9 mouse cellular contexts compared by ENCODE assay signal in the genomic region with DNA sequence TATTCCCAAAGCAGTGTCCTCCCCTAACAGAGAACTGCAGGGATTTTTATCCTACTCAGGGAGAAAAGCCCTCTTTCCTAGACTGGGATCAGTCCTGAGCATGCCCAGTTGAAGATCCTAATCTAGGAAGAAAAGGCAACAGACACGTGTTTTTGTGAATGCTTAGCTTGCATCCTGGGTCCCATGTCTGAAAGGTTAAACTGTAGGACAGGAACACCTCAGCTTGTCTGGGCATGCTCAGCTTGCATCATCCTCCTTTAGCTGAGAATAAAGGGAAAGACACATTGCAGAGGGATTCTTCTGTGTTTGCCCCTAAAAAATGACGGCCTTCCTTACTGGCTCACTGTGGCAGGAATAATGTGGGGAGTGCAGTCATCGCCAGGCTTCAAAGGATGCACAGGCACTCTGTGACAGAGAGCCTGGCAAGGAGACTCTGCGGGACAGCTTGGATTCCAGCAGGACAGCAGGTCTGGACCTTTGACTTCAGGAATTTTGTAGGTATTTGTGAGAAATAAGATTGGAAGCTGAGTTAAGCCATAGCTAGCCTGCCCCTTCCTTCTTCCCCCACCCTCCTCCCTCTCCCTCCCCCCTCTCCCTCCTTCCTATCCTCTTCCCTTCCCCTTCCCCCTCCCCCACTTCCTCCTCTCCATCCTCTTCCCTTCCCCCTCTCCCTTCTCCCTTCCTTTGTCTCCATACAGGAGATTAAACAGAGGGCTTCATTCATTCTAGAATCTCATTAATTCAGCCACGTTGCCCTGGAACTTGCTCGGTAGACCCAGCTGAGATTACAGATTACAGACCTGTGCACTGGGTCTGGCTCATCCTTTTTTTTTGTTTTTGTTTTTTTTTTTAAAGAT. TPM values are rescaled to one million over a fixed set of nuclear protein-coding genes. Genes with fewer than 3 reads are reported as not detected.
DNase-seq lines count a peak whose midpoint lies in the region; ATAC-seq and TF ChIP-seq lines count a peak whose summit lies in the region.
"Had no signal": no experiment of that assay in that cellular context is flagged by ENCODE, and none has a peak within 500 bp of the region (broad histone marks: within the 10 kb centered on the region; RNA-seq: fewer than 3 reads in every experiment).

No protein-coding gene starts in this region.

- 22% methylated on average over 6 of the region's 6 CpGs for WGBS in kidney, postnatal 0 days
- WGBS in limb, embryonic 10.5 days = 15% methylated on average over 6 of the region's 6 CpGs
- 27% methylated on average over 6 of the region's 6 CpGs for WGBS in stomach, postnatal 0 days

- no peaks in the 10 kb centered on the region for H3K36me3 ChIP-seq in kidney, postnatal 0 days (ENCODE audit: insufficient read depth, low read length)
- no peaks in the 10 kb centered on the region for H3K36me3 ChIP-seq in limb, embryonic 10.5 days
- H3K36me3 ChIP-seq in stomach, postnatal 0 days (ENCODE audit: control insufficient read depth, insufficient read depth, low read length) = no peaks in the 10 kb centered on the region

- ATAC-seq in kidney, postnatal 0 days (replicated peaks; ENCODE audit: low FRiP score, low read depth) = 0 out of 2 replicates have a peak, but pooled peaks have one; percentile 18
- ATAC-seq in stomach, postnatal 0 days (ENCODE audit: low FRiP score, low TSS enrichment) = no peak

- TF ChIP-seq EP300 in stomach, postnatal 0 days (optimal IDR thresholded peaks at IDR 0.05) = no peak

- no peak for TF ChIP-seq CTCF in kidney, postnatal 0 days (IDR thresholded peaks at IDR 0.05; ENCODE audit: low read depth)
- TF ChIP-seq CTCF in stomach, postnatal 0 days (IDR thresholded peaks at IDR 0.05; ENCODE audit: low read depth) = no peak

- intact Hi-C loops in left cerebral cortex, postnatal 4 days (cut with DNase I) = no loop called here

- no peaks in the 10 kb centered on the region for H3K27me3 ChIP-seq in kidney, postnatal 0 days (ENCODE audit: insufficient read depth, low read length)
- no peaks in the 10 kb centered on the region for H3K27me3 ChIP-seq in limb, embryonic 10.5 days (ENCODE audit: low read depth, poor library complexity, severe bottlenecking)
- no peaks in the 10 kb centered on the region for H3K27me3 ChIP-seq in stomach, postnatal 0 days (ENCODE audit: control insufficient read depth, insufficient read depth, low read length)

- no peak overlapping the region for H3K9ac ChIP-seq in kidney, postnatal 0 days (ENCODE audit: low read depth, low read length)
- peak overlapping the region; percentile 31; the same call in 1 of the 2 replicates for H3K9ac ChIP-seq in stomach, postnatal 0 days (ENCODE audit: low read length)
- H3K9ac ChIP-seq: liver, embryonic 14.5 days had no signal

- no peaks in the 10 kb centered on the region for H3K9me3 ChIP-seq in kidney, postnatal 0 days (replicated peaks; ENCODE audit: low read length)
- H3K9me3 ChIP-seq in limb, embryonic 10.5 days (replicated peaks) = no peaks in the 10 kb centered on the region
- no peaks in the 10 kb centered on the region for H3K9me3 ChIP-seq in stomach, postnatal 0 days (ENCODE audit: control insufficient read depth, low read length)

- no peak overlapping the region for H3K4me3 ChIP-seq in kidney, postnatal 0 days (replicated peaks; ENCODE audit: low read depth, low read length)
- H3K4me3 ChIP-seq in limb, embryonic 10.5 days = 0 out of 2 replicates have a peak overlapping the region, but pooled peaks have one; percentile 13
- no peak overlapping the region for H3K4me3 ChIP-seq in stomach, postnatal 0 days (ENCODE audit: low read depth, low read length)

- H3K27ac ChIP-seq in kidney, postnatal 0 days = peak overlapping the region; percentile 43; the same call in 1 of the 2 replicates
- peak overlapping the region; percentile 82 for H3K27ac ChIP-seq in limb, embryonic 10.5 days
- peak overlapping the region; percentile 35; the same call in 1 of the 2 replicates for H3K27ac ChIP-seq in stomach, postnatal 0 days (replicated peaks)
- H3K27ac ChIP-seq: liver, embryonic 14.5 days had no signal

- H3K4me1 ChIP-seq in kidney, postnatal 0 days (replicated peaks; ENCODE audit: insufficient read depth, low read length) = 0 out of 2 replicates have a peak, but pooled peaks cover 5% of the 10 kb centered on the region
- H3K4me1 ChIP-seq in limb, embryonic 10.5 days = peaks cover 18% of the 10 kb centered on the region
- H3K4me1 ChIP-seq in stomach, postnatal 0 days (replicated peaks; ENCODE audit: control insufficient read depth, insufficient read depth) = no peaks in the 10 kb centered on the region

- peak; percentile 37 for DNase-seq in kidney, postnatal 0 days (ENCODE audit: low spot score)
- no peak for DNase-seq in kidney, adult 11 months
- peak; percentile 73 for DNase-seq in embryo, embryonic 9.5 days (ENCODE audit: extremely low spot score)
- DNase-seq in limb, embryonic 10.5 days (ENCODE audit: low spot score) = peak; percentile 45
- no peak for DNase-seq in stomach, postnatal 0 days (ENCODE audit: low spot score)
- no peak for DNase-seq in thymus, postnatal 10 days (ENCODE audit: low spot score in 2 of 2)
- DNase-seq in left cerebral cortex, postnatal 4 days = no peak
- no peak for DNase-seq in spleen, adult 12 weeks (ENCODE audit: low spot score)

- peak overlapping the region; percentile 18; the same call in 1 of the 2 replicates for H3K4me2 ChIP-seq in kidney, postnatal 0 days (ENCODE audit: low read length)
- no peak overlapping the region for H3K4me2 ChIP-seq in stomach, postnatal 0 days (replicated peaks; ENCODE audit: low read depth)

RNA-seq across cellular contexts. Expression of a gene that starts 14.5 kb away (rescaled TPM):
- polyA plus RNA-seq in kidney, postnatal 0 days (2015; fragmentation: Nextera tagmentation; extraction: Ambion mirVana) = 4,583 and 4,728 TPM in 2 replicates
- polyA plus RNA-seq in limb, embryonic 10.5 days (2016; fragmentation: Nextera tagmentation; extraction: Ambion mirVana) = 3,854 and 3,970 TPM in 2 replicates
- 2,673 and 2,818 TPM in 2 replicates for polyA plus RNA-seq in stomach, postnatal 0 days (2015; fragmentation: Nextera tagmentation; extraction: Ambion mirVana)
- total RNA-seq in left cerebral cortex, postnatal 4 days (2021) = 1,000 to 10,000 TPM; 5,205 to 5,346 TPM

RNA-seq across cellular contexts. Expression of a gene that starts 54.9 kb away (rescaled TPM):
- 0.70 and 0.99 TPM in 2 replicates for polyA plus RNA-seq in kidney, postnatal 0 days (2015; fragmentation: Nextera tagmentation; extraction: Ambion mirVana)
- polyA plus RNA-seq in limb, embryonic 10.5 days (2016; fragmentation: Nextera tagmentation; extraction: Ambion mirVana) = 0.73 and 1.2 TPM in 2 replicates
- 0.72 and 1.1 TPM in 2 replicates for polyA plus RNA-seq in stomach, postnatal 0 days (2015; fragmentation: Nextera tagmentation; extraction: Ambion mirVana)
- under 1 TPM in 1 of 2 experiments, not detected in 1; 0.66 TPM for total RNA-seq in left cerebral cortex, postnatal 4 days (2021)

RNA-seq across cellular contexts. Expression of a gene that starts 55.4 kb away (rescaled TPM):
- 20.8 and 24.4 TPM in 2 replicates for polyA plus RNA-seq in kidney, postnatal 0 days (2015; fragmentation: Nextera tagmentation; extraction: Ambion mirVana)
- 23.8 and 25.9 TPM in 2 replicates for polyA plus RNA-seq in limb, embryonic 10.5 days (2016; fragmentation: Nextera tagmentation; extraction: Ambion mirVana)
- polyA plus RNA-seq in stomach, postnatal 0 days (2015; fragmentation: Nextera tagmentation; extraction: Ambion mirVana) = 11.7 and 12.1 TPM in 2 replicates
- 10 to 100 TPM; 24.2 to 26.1 TPM for total RNA-seq in left cerebral cortex, postnatal 4 days (2021)

Comparison
In these comparisons a context has a peak if more than half of its experiments do, and no peak if none do; other contexts are left out.
1. DNase-seq: peak in kidney, postnatal 0 days (single experiment), embryo, embryonic 9.5 days (single experiment) and limb, embryonic 10.5 days (single experiment); none in kidney, adult 11 months (single experiment), stomach, postnatal 0 days (single experiment), thymus, postnatal 10 days (0 of 2), left cerebral cortex, postnatal 4 days (single experiment) and spleen, adult 12 weeks (single experiment).
2. Peak in every context shown above with its lines, with median percentiles within 50 percentile points of each other: H3K27ac ChIP-seq.